Mouse (Mus musculus) neural tube, embryonic 12.5 days (tissue): ENCODE measurements around the gene Ppef2. TPM values are rescaled to one million over a fixed set of nuclear protein-coding genes. Genes with fewer than 3 reads are reported as not detected.

Experiments
- ATAC-seq: fragments of 200-750 bp; cut with Nextera tagmentation; 2 replicates; pipeline ENCODE4 v1.8.0; 2017; ENCODE audit warnings: low read depth, mild to moderate bottlenecking, moderate TSS enrichment, moderate library complexity; ENCODE audit not compliant: low FRiP score
- H3K27ac ChIP-seq: fragments of 300-500 bp; sonication (generic); 2 replicates; pipeline ENCODE4 v1.5.1; 2016
- H3K27me3 ChIP-seq: fragments of 300-500 bp; sonication (generic); replicated peaks from 2 replicates; pipeline ENCODE4 v1.6.1; 2016; ENCODE audit warnings: mild to moderate bottlenecking
- H3K36me3 ChIP-seq: fragments of 300-500 bp; sonication (generic); 2 replicates; pipeline ENCODE4 v1.6.1; 2016; ENCODE audit warnings: mild to moderate bottlenecking
- H3K4me1 ChIP-seq: fragments of 300-500 bp; sonication (generic); 2 replicates; pipeline ENCODE4 v1.6.1; 2016
- H3K4me2 ChIP-seq: fragments of 300-500 bp; sonication (generic); replicated peaks from 2 replicates; pipeline ENCODE4 v1.6.1; 2016; ENCODE audit warnings: mild to moderate bottlenecking
- H3K4me3 ChIP-seq: fragments of 300-500 bp; sonication (generic); 2 replicates; pipeline ENCODE4 v1.5.1; 2016
- H3K9ac ChIP-seq: fragments of 300-500 bp; sonication (generic); 2 replicates; pipeline ENCODE4 v1.6.1; 2016; ENCODE audit warnings: mild to moderate bottlenecking
- H3K9me3 ChIP-seq: fragments of 300-500 bp; sonication (generic); 2 replicates; pipeline ENCODE4 v1.6.1; 2016; ENCODE audit warnings: mild to moderate bottlenecking
- WGBS: fragments of 180-500 bp; shearing (Covaris S2); methylation state at CpG from one replicate; pipeline ENCODE4 v1.1.7; 2016; 5-methylcytosine and 5-hydroxymethylcytosine counted together
- polyA plus RNA-seq: library from polyadenylated mRNA; unstranded; fragments of >200 nt; fragmentation: Nextera tagmentation; extraction: Ambion mirVana; gene quantifications from 2 replicates; pipeline ENCODE4 v1.2.1, GENCODE M21; 2016

Gene Ppef2
- polyA plus RNA-seq, 1 experiment from 2014 or later, result 0.20 TPM

DNA sequence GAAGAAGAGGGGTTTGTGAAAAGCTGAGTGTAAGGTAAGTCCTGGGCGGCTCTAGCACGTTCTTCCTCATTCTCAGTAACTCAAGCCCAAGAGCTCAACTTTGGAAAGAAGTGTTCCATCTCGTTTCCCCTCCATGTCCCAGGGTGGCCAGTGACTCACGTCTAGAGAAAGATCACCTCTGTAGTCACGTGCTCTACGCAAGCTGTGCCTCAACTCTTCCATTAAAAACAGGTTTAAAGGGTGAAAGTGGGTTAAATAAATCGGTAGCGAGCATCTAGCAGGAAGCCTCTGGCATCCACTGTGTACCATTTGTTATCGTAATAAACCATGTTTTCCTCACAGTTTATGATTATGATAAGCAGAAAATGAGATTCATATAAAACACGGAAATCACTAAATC lies 24.2 kb downstream of the Ppef2 start:
- WGBS, result 86% methylated on average over 10 of the region's 10 CpGs
- no peaks in the 10 kb centered on the region for H3K9me3 ChIP-seq
- H3K4me1 ChIP-seq, result no peaks in the 10 kb centered on the region
- no peak overlapping the region for H3K9ac ChIP-seq
- H3K27ac ChIP-seq, result no peak overlapping the region
- no peak for ATAC-seq
- H3K36me3 ChIP-seq, result no peaks in the 10 kb centered on the region
- no peak overlapping the region for H3K4me3 ChIP-seq
- H3K4me2 ChIP-seq, result no peak overlapping the region
- H3K27me3 ChIP-seq, result no peaks in the 10 kb centered on the region

DNA sequence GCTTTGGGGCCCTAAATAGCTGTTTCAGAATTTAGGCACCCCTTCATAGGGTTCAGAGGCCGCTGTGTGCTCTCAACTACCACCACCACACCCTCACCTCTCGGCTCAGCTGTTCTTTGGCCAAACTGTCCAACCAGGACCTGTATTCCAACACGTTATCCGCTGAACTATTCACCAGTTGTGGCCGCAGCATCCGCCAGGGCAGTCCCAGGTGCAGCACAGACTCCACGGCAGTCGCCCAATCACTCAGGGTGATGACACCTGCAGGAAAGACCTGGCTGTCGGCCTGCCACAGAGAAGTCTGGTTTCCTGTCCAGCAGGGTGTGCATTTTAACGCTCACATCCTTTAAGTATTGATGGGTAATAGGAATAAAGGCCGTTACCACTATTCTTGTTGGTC lies 25.8 kb downstream of the Ppef2 start:
- Histone ChIP-seq H3K36me3 (no peaks in the 10 kb centered on the region), H3K9ac (no peak overlapping the region), H3K4me2 (no peak overlapping the region), H3K27me3 (no peaks in the 10 kb centered on the region), H3K4me1 (no peaks in the 10 kb centered on the region), H3K9me3 (no peaks in the 10 kb centered on the region), H3K27ac (no peak overlapping the region), H3K4me3 (no peak overlapping the region)
- no peak for ATAC-seq
- WGBS, result 87% methylated on average over 11 of the region's 11 CpGs

DNA sequence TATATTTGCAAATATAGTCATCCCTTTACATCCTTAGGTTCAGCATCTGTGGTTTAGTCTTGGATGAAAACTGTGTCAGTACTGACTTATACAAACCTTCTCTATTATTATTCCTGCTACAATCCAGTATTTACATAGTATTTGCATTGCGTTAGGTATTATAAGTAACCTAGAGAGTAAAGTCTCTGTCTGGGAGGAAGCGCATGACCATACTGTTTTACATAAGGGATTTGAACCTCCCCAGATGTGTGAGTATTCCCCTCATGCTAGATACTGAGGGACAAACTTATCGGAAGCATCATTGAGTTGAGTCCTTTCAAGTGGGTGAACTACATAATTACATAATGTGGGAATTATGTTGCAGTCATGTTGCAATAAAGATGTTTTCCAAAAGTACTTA lies 26.6 kb downstream of the Ppef2 start:
- Histone ChIP-seq H3K36me3 (no peaks in the 10 kb centered on the region), H3K4me3 (no peak overlapping the region), H3K9me3 (no peaks in the 10 kb centered on the region), H3K4me1 (no peaks in the 10 kb centered on the region), H3K9ac (no peak overlapping the region), H3K27me3 (no peaks in the 10 kb centered on the region), H3K4me2 (no peak overlapping the region), H3K27ac (no peak overlapping the region)
- 93% methylated on average over 3 of the region's 3 CpGs for WGBS
- no peak for ATAC-seq

DNA sequence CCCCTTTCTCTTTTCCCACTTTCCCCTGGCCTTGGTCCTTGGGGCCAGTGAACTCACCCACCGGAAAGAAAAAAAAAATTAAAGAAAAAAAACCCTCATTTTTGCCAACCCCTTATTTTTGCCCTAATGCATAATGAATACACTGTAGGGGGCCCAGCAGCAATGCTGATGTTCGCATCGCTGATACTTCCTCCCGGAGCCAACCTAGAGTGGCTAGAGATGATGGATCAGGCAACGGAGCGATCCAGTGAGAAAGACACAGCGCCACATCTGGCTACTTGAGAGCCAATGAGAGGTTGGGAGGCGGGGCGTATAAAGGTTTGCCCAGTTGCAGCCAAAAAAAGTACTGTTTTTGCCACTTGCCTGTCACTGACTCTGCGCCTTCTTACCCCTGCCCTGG lies 27.3 kb downstream of the Ppef2 start:
- H3K4me3 ChIP-seq, result no peak overlapping the region
- no peaks in the 10 kb centered on the region for H3K36me3 ChIP-seq
- no peak for ATAC-seq
- no peak overlapping the region for H3K9ac ChIP-seq
- H3K27ac ChIP-seq, result no peak overlapping the region
- 43% methylated on average over 10 of the region's 10 CpGs for WGBS
- H3K4me2 ChIP-seq, result no peak overlapping the region
- no peaks in the 10 kb centered on the region for H3K4me1 ChIP-seq
- H3K9me3 ChIP-seq, result no peaks in the 10 kb centered on the region
- no peaks in the 10 kb centered on the region for H3K27me3 ChIP-seq

DNA sequence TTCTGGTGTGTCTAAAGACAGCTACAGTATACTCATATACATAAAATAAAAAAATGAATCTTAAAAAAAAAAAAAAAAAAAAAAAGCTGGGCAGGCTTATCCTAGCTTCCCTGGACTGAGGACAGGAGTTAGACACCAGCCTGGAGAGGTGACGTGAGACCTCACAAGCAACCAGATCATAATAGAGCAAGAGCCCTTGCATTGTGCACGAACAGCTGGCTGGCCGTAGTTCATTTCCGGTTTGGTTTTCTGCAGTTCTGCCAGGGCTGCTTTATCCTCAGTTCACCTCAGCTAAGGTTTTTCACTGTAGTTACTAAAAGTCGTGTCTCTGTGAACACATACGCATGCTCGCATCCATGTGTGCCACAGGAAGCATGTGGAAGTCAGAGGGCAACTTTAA lies 28.3 kb downstream of the Ppef2 start:
- Histone ChIP-seq H3K4me1 (no peaks in the 10 kb centered on the region), H3K36me3 (no peaks in the 10 kb centered on the region), H3K9ac (no peak overlapping the region), H3K27me3 (no peaks in the 10 kb centered on the region), H3K4me2 (no peak overlapping the region), H3K27ac (no peak overlapping the region), H3K4me3 (no peak overlapping the region), H3K9me3 (no peaks in the 10 kb centered on the region)
- 87% methylated on average over 7 of the region's 7 CpGs for WGBS
- no peak for ATAC-seq

DNA sequence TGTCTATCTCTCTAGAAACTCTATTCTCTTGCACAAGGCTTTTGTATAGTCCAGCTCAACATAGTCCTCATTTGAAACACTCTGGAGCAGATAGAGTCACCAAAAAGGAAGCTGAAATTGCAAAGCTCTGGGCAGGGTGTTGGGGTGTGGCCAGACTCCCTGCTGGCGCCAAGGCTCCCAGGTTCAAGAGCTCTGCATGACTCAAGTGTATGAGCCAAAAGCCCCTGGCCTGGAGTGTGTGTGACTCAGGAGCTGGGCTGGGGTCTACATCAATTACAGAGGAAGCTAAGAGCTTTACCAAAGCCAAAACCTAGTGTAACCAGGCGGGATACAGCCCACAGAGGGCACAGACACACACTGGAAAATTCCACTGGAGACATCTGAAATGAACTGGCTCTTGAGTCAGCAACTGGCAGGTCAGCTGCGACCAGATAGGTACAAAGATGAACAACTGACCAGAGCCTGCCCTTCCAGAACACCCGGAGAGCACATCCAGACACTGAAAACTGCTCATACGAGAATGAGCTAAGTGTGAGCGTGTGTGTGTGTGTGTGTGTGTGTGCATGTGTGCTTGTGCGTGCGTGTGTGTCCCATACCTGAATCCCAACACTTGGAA lies 35.7 kb downstream of the Ppef2 start:
- H3K9me3 ChIP-seq, result no peaks in the 10 kb centered on the region
- H3K4me1 ChIP-seq, result no peaks in the 10 kb centered on the region
- no peaks in the 10 kb centered on the region for H3K27me3 ChIP-seq
- H3K4me2 ChIP-seq, result no peak overlapping the region
- ATAC-seq, result no peak
- no peaks in the 10 kb centered on the region for H3K36me3 ChIP-seq
- 91% methylated on average over 8 of the region's 8 CpGs for WGBS
- H3K4me3 ChIP-seq, result no peak overlapping the region
- H3K9ac ChIP-seq, result no peak overlapping the region
- no peak overlapping the region for H3K27ac ChIP-seq

DNA sequence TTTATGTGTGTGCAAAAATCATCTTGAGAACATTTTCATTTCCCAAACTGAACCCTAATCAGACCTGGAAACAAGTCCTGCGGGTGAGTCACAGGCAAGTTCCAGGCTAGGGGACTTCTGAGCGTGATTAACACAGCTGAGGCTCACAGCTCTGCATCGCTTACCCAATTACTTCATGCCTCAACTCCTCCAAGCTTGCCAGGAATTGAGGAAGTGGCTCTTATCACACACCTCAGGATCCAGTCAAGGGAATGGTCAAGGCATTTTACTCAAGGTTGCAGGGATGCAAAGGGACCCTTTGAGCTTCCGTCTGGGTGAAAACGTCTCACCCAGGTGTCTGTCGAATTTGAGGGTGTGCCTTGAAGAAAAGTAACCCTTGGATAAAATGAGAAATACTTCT lies 36.3 kb downstream of the Ppef2 start:
- Histone ChIP-seq H3K4me1 (no peaks in the 10 kb centered on the region), H3K9ac (no peak overlapping the region), H3K4me3 (no peak overlapping the region), H3K27me3 (no peaks in the 10 kb centered on the region), H3K9me3 (no peaks in the 10 kb centered on the region), H3K36me3 (no peaks in the 10 kb centered on the region), H3K27ac (no peak overlapping the region), H3K4me2 (no peak overlapping the region)
- WGBS, result 79% methylated on average over 6 of the region's 6 CpGs
- no peak for ATAC-seq

DNA sequence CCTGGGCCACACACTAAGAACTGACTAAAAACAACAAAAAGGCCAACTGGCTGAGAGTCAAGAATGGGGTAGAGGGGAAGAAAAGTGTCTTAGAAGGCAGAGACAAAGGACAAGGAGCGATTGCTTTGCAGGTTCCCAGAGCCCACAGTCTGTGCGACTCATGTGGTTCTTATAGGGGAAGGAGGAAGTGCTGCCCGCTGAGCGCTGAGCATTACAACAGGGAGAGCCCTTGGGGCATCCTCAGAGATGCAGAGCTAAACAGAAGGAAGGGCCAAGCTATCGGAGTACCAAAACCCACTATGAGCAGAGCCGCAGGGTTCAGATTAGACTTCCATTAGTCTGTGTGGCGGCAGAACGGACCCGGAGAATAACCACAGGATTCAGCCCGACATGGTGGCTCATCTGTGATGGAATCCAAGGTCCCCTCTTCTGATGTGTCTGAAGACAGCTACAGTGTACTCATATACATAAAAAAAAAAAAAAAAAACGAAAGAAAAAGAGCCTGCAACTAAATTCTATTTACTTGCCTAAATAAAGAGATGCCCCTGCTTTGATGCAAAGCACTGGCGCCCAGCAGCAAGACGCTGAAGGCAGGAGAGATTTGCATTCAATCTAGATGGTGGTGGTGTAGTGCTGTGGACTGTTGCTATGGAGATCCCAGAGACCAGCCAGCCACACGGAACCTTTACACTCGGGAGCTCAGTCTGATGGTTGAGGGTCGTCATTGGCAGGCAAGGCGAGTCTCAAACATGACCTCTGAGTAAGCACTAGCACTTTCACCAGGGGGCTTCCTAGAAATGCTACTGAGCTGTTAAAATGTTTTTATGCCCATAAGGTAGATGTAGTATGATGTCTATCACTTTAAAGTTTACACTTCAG lies 36.9 kb downstream of the Ppef2 start:
- H3K4me3 ChIP-seq, result no peak overlapping the region
- peak; percentile 82 for ATAC-seq
- no peak overlapping the region for H3K27ac ChIP-seq
- no peaks in the 10 kb centered on the region for H3K36me3 ChIP-seq
- 51% methylated on average over 17 of the region's 17 CpGs for WGBS
- H3K9me3 ChIP-seq, result no peaks in the 10 kb centered on the region
- no peaks in the 10 kb centered on the region for H3K4me1 ChIP-seq
- H3K4me2 ChIP-seq, result no peak overlapping the region
- no peak overlapping the region for H3K9ac ChIP-seq
- H3K27me3 ChIP-seq, result no peaks in the 10 kb centered on the region

DNA sequence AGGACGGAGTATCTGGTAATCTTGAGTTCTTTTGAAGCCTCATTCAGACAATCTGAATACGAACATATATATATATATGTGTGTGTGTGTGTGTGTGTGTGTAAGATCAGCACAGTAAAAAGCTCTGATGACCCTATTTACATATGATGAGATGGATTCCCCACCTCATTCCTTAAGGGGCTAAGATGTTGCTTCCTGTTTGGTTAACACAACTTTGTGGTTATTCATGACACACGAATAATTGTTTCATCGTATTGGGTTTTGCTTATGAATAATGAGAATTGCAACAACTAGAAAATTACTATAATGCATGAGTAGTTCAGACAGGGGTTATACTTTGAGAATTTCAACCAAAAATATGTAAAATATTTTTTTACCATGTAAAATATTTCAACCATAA lies 40.8 kb downstream of the Ppef2 start, which contains the start of gene U90926:
Gene U90926, minus strand, starts transcription at position 101 of the 400 bp plus-strand sequence.
- no peak within 1 kb of the TSS for H3K9ac ChIP-seq
- no peak within 1 kb of the TSS for H3K4me3 ChIP-seq
- no peaks in the 10 kb centered on the region for H3K36me3 ChIP-seq
- no peak within 1 kb of the TSS for H3K4me2 ChIP-seq
- H3K4me1 ChIP-seq, result no peaks in the 10 kb centered on the region
- H3K27ac ChIP-seq, result no peak within 1 kb of the TSS
- no peak for ATAC-seq
- no peaks in the 10 kb centered on the region for H3K27me3 ChIP-seq
- WGBS, result 93% methylated on average over 4 of the region's 4 CpGs
- no peaks in the 10 kb centered on the region for H3K9me3 ChIP-seq

DNA sequence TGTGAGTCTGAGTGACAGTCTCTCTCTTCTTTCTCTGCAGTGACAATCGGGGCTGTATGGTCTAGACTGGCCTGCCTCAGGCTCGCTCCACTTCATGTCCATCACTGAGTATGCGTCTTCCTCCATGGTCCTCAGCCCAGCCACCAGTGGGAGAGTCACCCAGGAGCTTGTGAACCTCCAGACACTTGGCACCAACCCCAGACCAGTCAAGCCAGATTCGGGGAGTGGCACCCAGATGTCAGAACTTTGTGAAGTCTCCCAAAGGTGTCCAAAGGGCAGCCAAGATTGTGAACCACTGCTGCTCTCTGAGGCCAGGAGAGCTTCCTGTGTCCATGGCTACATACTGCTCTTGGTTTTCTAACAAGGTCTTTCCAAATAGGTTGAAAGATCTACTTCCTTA lies 43.8 kb downstream of the Ppef2 start:
- Histone ChIP-seq H3K36me3 (no peaks in the 10 kb centered on the region), H3K4me2 (no peak overlapping the region), H3K9me3 (no peaks in the 10 kb centered on the region), H3K4me3 (no peak overlapping the region), H3K4me1 (no peaks in the 10 kb centered on the region), H3K9ac (no peak overlapping the region), H3K27me3 (no peaks in the 10 kb centered on the region), H3K27ac (no peak overlapping the region)
- no peak for ATAC-seq
- 91% methylated on average over 4 of the region's 4 CpGs for WGBS

DNA sequence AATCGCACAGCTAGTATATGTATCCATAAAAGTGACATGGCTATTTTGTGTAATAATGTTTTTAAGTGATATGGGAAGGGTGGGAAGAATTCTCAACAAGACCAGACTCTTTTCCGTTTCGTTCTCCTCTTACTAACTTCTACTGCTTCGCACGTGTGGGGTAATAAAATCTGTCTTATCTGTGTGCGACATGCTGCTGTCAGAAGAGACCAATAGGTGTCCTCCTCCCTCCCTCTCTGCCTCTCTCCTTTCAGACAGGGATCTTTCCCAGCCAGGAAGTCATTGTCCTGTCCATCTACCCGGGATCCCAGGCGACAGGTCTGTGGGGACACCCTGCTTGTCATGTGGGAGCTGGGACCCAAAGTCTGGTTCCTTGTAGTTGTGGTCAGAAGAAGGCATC lies 45.9 kb downstream of the Ppef2 start:
- no peak overlapping the region for H3K4me2 ChIP-seq
- no peaks in the 10 kb centered on the region for H3K4me1 ChIP-seq
- H3K9me3 ChIP-seq, result no peaks in the 10 kb centered on the region
- WGBS, result 80% methylated on average over 8 of the region's 8 CpGs
- no peaks in the 10 kb centered on the region for H3K27me3 ChIP-seq
- no peak overlapping the region for H3K4me3 ChIP-seq
- H3K9ac ChIP-seq, result no peak overlapping the region
- H3K36me3 ChIP-seq, result peaks cover 6% of the 10 kb centered on the region
- ATAC-seq, result no peak
- no peak overlapping the region for H3K27ac ChIP-seq

DNA sequence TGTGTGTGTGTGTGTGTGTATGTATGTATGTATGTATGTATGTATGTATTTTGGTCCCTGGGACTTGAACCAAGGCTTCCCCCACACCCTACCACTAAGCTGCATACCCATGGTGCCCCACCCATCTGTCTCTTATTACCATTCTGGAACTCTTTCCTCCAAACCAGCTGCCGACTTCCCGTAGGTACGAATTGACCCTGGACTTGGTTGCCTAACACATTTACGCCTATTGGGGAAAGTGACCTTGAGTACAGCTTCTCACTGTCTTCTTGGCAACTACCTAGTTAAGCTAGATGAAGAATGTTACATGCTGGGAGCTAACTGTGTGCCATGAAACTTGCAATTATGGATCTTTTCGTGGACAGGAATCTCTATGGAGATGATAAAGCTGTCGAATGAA lies 50.0 kb downstream of the Ppef2 start:
- Histone ChIP-seq H3K27ac (no peak overlapping the region), H3K4me3 (no peak overlapping the region), H3K9ac (no peak overlapping the region), H3K27me3 (no peaks in the 10 kb centered on the region), H3K36me3 (peaks cover 40% of the 10 kb centered on the region), H3K4me1 (no peaks in the 10 kb centered on the region), H3K9me3 (no peaks in the 10 kb centered on the region), H3K4me2 (no peak overlapping the region)
- WGBS, result 95% methylated on average over 6 of the region's 6 CpGs
- ATAC-seq, result no peak

DNA sequence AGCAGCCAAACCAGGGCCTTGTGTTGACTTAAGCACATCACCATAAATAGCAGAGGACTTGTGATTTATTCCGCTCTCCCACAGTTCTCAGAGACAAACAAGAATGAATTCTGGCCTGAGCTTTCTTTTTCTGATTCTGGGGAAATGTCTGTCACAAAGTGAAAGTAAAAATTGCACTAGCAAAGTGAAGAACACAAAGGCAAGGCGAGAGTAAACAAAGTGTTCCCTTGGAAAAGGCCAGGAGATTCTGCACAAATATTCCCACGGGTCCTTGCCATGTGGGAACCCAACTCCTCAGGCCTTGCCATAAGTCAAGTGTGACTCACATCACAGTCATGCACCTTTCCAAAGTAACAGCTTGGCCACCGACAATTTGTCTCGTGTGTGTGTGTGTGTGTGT lies 50.4 kb downstream of the Ppef2 start:
- Histone ChIP-seq H3K9ac (no peak overlapping the region), H3K27me3 (no peaks in the 10 kb centered on the region), H3K27ac (no peak overlapping the region), H3K9me3 (no peaks in the 10 kb centered on the region), H3K4me3 (no peak overlapping the region), H3K36me3 (peaks cover 44% of the 10 kb centered on the region), H3K4me1 (no peaks in the 10 kb centered on the region), H3K4me2 (no peak overlapping the region)
- WGBS, result 90% methylated on average over 5 of the region's 5 CpGs
- ATAC-seq, result no peak
